Mouse (Mus musculus) neural tube, embryonic 10.5 days (tissue): Measurements from ENCODE around the gene Olfr1098.

Source experiments
- DNase-seq: peaks from one replicate; pipeline ENCODE4 v3.0.0-alpha.2; 2017; ENCODE audit warnings: low spot score; ENCODE audit errors: extremely low spot score

Gene Olfr1098

DNA sequence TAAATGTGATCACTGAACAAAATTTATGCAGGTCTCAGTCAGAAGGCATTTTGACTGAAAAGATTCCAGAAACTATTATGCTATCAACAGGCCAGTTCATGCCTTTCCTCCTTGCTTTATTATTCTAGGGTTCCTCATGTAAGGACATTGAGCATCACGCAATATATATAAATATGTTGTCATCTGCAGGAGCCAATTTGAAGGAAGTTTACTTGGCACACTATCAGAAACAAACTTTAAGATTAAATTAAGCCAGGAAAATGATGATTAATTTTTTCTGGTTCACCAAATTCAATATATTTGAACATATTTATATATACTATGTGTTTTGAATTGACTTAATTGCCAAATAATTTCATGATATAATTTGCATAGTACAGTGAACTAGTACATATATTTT is at the start of gene Olfr1098:
Gene Olfr1098, minus strand, starts transcription at position 101 of the 400 bp plus-strand sequence.
- DNase-seq, result no peak

DNA sequence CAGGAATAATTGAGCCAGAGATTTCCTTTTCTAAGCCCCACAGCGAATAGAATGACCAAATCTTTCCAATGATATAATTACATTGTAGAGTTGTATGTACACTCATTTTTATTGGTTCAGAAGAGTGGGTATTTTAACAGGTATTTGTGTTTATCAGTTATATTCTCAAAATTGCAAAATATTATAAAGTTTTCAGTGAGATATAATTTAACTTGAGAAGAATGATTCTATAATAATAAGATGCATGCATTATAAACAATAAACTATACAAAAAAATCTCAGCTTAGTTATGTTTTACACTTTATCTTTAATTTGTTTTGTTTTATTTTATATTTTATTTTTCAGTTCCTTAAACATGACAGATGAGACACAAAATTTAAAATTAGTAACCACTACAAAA is 36.2 kb upstream of the Olfr1098 start, which contains the start of gene Olfr1099:
Gene Olfr1099, minus strand, starts transcription at position 101 of the 400 bp plus-strand sequence.
- DNase-seq, result no peak

DNA sequence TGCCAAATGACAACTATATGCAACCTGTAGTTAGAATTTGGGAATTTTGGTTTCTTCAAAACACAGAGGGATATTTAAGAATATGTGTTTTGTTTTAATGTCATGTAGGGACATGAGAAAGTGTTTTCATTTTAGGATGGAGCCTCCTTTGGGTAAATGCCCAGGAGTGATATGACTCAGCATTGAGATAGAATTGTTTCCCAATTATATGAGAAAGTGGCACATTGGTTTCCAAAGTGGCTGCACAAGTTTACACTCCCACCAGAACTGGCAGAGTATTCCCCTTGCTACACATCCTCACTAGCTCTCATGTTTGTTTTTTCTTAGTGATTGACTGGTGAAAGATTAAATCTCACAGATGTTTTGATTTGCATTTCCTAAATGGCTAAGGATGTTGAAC is 2.2 kb upstream of the Olfr1098 start:
- no peak for DNase-seq

DNA sequence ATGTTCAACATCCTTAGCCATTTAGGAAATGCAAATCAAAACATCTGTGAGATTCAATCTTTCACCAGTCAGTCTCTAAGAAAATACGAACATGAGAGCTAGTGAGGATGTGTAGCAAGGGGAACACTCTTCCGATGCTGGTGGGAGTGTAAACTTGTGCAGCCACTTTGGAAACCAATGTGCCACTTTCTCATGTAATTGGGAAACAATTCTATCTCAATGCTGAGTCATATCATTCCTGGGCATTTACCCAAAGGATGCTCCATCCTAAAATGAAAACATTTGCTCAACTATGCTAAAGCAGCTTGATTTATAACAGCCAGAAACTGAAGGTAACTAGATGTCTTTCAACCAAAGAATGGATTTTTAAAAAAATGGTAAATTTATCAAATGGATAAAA is 18.7 kb downstream of the Olfr1098 start:
- DNase-seq, result no peak

DNA sequence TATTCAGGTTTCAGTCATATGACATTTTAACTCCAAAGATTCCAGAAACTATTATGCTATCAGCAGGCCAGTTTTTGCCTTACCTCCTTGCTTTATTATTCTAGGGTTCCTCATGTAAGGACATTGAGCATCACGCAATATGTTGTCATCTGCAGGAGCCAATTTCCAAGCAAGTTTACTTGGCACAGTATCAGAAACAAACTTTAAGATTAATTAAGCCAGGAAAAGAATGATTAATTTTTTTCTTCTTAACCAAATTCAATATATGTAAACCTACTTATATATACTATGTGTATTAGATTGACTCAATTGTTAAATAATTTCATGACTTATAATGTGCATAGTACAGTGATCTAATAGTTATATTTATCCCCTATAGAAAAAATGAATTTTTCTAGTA is 32.2 kb downstream of the Olfr1098 start, which contains the start of gene Olfr1097:
Gene Olfr1097, minus strand, starts transcription at position 101 of the 400 bp plus-strand sequence.
- no peak for DNase-seq

DNA sequence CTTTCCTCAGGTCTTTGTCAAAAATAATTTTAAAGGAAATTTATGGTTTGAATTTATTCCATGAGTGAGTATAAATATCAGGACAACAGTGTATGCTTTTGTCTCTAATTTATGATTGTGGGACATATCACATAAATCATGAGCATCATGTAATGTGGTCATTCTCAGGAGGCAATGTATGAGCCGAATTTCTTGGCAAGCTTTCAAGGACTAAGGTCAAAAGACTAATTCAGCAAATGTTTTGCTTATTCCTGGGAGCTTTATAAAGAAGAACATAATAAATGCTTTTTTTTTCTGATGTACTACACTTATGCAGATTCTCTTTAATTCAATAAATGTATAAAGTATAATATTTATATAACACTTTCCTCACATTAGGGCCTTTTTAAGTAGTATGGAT is 49.6 kb downstream of the Olfr1098 start, which contains the start of gene Gm13723:
Gene Gm13723, minus strand, starts transcription at position 101 of the 400 bp plus-strand sequence.
- no peak for DNase-seq
